Mouse (Mus musculus) erythroblast, embryonic 14.5 days (primary cell): ENCODE results near the gene Epdr1. TPM values are rescaled to one million over a fixed set of nuclear protein-coding genes. Genes with fewer than 3 reads are reported as not detected.

Source experiments
- H3K27me3 ChIP-seq: 2 replicates; pipeline ENCODE4 v1.6.1; 2012; ENCODE audit warnings: inconsistent platforms; ENCODE audit not compliant: control insufficient read depth
- H3K36me3 ChIP-seq: 2 replicates; pipeline ENCODE4 v1.6.1; 2012; ENCODE audit warnings: mild to moderate bottlenecking, inconsistent platforms; ENCODE audit not compliant: control insufficient read depth
- H3K4me1 ChIP-seq: 2 replicates; pipeline ENCODE4 v1.6.1; 2012; ENCODE audit warnings: inconsistent platforms; ENCODE audit not compliant: control insufficient read depth
- H3K4me3 ChIP-seq: replicated peaks from 2 replicates; pipeline ENCODE3; 2012; ENCODE audit warnings: moderate library complexity, mild to moderate bottlenecking, inconsistent platforms
- H3K9me3 ChIP-seq: 2 replicates; pipeline ENCODE4 v1.6.1; 2012; ENCODE audit warnings: low read length, inconsistent platforms, mixed read lengths; ENCODE audit not compliant: control insufficient read depth
- GATA1 ChIP-seq: IDR thresholded peaks from 2 replicates; pipeline ENCODE4 v1.6.1; 2012; ENCODE audit warnings: low read length, inconsistent platforms, mixed read lengths
- TAL1 ChIP-seq: IDR thresholded peaks from 3 replicates; pipeline ENCODE4 v1.6.1; 2012; ENCODE audit warnings: low read length, inconsistent platforms, mixed read lengths
- polyA plus RNA-seq: library from polyadenylated mRNA; stranded (reverse); fragments of >175 nt; gene quantifications from 2 replicates; pipeline ENCODE4 v1.2.3, GENCODE M21; 2012

The Epdr1 gene
- polyA plus RNA-seq, result 0.33 and 2.2 TPM in 2 replicates

DNA sequence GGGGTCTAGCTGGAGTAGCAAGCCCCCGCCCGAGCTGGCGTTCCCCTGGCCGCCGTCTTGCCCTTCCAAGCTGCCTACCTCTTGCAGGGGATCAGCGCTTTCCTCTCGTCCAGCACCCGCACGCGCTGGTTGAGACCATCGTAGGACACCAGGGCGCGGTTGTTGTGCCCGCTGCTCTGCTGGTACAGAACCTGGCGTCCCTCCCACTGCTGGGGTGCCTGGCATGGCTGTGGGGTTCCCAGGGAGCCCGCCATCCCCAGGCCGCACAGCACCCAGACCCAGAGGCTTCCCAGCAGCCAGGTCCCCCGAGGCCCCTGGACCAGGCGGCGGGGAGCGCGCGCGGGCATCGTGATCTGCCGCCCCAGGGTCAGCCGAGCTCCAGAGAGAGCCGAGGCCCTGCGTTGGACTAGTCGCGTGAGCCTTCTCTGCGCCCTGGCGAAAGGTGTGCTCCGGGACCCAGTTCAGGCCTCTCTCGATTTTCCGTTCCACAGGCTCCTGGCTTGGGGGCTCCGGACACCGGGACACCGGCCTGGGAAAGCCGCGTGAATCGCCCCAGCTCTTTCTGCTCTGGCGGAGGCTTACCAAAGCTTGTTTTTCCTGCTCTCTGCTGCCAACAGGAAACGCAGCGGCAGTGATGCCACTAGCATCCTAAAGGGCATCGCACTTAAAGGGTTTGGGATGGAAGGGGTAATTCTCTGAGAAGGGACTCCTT lies at the start of gene Epdr1:
TSS of gene Epdr1 (minus strand) at position 712 of the 712 bp plus-strand sequence.
- Histone ChIP-seq H3K4me1 (peaks cover 26% of the 10 kb centered on the region), H3K27me3 (peaks cover 47% of the 10 kb centered on the region), H3K4me3 (peak within 1 kb of the TSS; percentile 72), H3K9me3 (no peaks in the 10 kb centered on the region), H3K36me3 (peaks cover 2% of the 10 kb centered on the region; the same call in 1 of the 2 replicates)
- TF ChIP-seq TAL1 (no peak), GATA1 (no peak)

DNA sequence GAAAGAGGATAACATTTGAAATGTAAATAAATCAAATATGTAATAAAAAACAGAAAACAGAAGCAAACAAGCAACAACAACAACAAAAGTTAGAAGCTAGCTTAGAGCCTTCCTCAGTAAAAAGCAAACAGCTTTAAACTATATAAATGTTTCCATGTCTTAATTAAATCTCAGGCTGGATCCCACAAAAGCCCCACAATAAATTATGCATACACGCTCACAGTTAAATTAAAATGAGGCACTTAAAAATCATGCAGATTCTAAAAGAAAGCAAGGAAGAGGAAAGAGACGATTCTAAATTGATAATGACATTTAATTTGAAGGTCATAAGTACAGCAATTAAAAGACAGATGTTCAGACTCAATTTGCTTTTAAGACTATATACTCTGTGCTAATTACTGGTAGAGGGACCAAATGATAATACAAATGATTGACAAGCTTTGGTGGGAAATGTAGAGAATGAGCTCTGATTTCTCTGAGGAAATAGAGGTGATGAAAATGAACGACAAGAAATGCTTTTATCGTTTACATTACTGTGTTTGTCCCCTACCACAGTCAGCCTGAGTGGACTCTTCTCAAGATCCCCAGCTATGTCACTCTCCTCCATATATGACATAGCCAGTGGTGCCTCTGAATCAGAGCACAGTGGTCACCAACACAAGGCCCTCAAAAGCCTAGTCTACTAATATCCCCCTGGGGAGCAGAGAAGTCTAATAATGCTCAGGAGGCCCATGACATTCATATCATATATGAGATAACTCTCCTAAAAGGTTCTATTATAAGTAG lies 48.8 kb upstream of the Epdr1 start:
- no peaks in the 10 kb centered on the region for H3K36me3 ChIP-seq
- no peaks in the 10 kb centered on the region for H3K9me3 ChIP-seq
- no peak for TF ChIP-seq GATA1
- no peak for TF ChIP-seq TAL1

DNA sequence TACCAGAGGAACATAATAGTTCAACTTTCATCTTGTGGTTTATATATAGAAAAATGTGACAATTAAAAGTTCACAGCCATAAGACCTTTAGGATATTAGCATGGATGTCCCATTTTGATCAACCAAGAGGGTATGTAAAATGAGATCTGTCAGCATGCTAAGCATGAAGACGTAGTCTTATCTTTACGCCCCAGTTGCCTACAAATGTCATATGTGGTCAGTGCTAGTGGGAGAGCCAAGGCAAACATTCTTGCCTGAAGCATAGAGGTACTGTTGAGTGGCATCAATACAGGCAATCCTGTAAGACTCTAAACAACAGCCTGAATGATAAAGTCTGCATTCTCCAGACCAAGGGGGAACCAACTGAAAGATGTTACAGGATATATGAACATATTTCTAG lies 32.7 kb upstream of the Epdr1 start:
- H3K4me1 ChIP-seq, result peaks cover 49% of the 10 kb centered on the region
- no peaks in the 10 kb centered on the region for H3K27me3 ChIP-seq
- H3K9me3 ChIP-seq, result no peaks in the 10 kb centered on the region
- no peaks in the 10 kb centered on the region; the same call in 1 of the 2 replicates for H3K36me3 ChIP-seq
- H3K4me3 ChIP-seq, result no peak overlapping the region
- TF ChIP-seq GATA1, result no peak
- no peak for TF ChIP-seq TAL1

More for the DNA sequence above, 48.8 kb upstream of the Epdr1 start:
- Histone ChIP-seq H3K27me3 (no peaks in the 10 kb centered on the region), H3K4me1 (no peaks in the 10 kb centered on the region), H3K4me3 (no peak overlapping the region)

DNA sequence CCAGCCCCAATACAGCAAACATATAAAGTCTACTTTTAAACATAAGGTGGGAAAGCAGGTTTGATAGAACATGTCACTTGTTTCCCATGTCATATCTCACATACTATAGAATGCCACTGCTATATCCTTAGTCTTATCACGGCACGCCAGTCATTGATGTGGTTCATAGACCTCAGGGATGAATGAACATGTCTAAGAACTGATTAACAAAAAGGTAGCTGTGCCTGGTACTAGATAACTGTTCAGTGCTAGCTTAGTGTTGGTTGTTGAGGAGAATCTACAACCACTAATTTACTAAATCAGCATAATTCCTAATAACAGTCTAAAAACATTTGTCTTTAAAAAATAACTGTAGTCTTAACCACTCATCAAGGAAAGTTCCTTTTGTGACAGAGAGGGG lies 30.1 kb upstream of the Epdr1 start:
- TF ChIP-seq GATA1 (peak; percentile 84), TAL1 (peak; percentile 82)
- no peaks in the 10 kb centered on the region; the same call in 1 of the 2 replicates for H3K36me3 ChIP-seq
- peak overlapping the region; percentile 10 for H3K4me3 ChIP-seq
- H3K4me1 ChIP-seq, result peaks cover 49% of the 10 kb centered on the region
- H3K9me3 ChIP-seq, result no peaks in the 10 kb centered on the region
- H3K27me3 ChIP-seq, result no peaks in the 10 kb centered on the region

DNA sequence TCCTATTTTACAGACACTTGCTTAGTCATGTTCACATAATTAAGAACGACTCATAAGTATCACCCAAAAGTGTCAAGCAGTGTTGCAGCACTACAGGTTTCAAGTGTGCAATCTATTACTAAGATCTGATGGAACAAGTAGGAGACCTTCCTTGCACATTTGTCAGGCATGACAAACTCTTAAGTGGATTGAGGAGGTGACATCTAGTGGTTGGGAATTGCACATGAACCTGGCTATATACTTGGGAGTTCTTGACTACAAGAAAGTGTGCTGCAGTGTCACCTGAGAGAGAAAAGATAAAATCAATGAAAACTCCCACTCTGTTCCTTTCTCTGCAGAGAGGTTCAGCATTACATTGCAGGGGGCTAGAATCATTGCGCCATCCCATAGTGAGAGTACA lies 24.5 kb upstream of the Epdr1 start:
- no peak for TF ChIP-seq GATA1
- TF ChIP-seq TAL1, result no peak
- Histone ChIP-seq H3K4me1 (peaks cover 13% of the 10 kb centered on the region), H3K9me3 (no peaks in the 10 kb centered on the region), H3K4me3 (no peak overlapping the region), H3K27me3 (0 out of 2 replicates have a peak, but pooled peaks cover 5% of the 10 kb centered on the region), H3K36me3 (no peaks in the 10 kb centered on the region)

DNA sequence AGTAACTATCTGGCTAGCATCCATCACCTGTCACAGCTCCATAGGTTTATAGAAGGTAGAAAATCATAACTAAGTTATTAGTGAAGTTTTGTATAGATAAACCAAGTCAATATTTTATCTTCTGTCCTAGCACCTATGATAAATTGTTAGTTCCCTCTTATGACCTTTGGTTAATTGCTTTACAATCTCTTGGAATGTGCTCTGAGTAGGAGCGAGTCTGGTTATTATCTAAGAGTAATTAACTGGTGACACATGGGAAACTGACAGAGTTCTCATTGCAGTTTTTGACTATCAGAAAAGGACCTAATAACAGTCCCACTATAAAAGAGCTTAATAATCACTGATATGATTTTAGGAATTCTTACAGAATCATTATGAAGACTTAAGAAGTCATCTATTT lies 23.8 kb upstream of the Epdr1 start:
- H3K9me3 ChIP-seq, result no peaks in the 10 kb centered on the region
- no peaks in the 10 kb centered on the region for H3K36me3 ChIP-seq
- peaks cover 6% of the 10 kb centered on the region for H3K4me1 ChIP-seq

DNA sequence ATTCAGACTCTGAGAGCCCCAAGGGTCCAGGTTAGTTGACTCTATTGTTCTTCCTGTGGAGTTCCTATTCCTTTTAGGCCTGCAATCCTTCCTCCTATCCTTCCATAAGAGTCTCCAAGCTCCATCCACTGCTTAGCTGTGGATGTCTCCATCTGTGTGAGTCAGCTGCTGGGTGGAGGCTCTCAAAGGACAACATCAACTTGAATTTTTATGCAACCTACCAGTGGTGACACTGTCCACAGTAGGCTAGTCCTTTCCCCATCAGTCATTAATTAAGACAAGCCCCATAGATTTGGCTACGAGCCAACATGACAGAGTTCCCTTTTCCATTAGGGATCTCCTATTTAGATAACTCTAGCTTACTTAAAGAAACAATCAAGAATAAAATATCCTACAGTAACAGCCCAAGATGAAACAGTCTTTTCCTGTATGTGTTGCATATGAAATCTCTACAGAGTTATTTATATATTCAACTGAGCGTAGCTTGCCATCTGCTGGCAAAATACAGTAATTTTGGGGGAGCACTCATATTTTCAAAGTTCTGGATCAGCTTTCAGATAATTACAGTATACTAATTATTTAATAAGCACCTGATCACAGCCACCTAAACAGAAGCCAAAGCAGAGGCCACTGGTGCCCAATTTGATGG lies 20.6 kb upstream of the Epdr1 start:
- H3K4me1 ChIP-seq, result no peaks in the 10 kb centered on the region
- 0 out of 2 replicates have a peak, but pooled peaks cover 5% of the 10 kb centered on the region for H3K27me3 ChIP-seq
- no peaks in the 10 kb centered on the region for H3K36me3 ChIP-seq
- H3K4me3 ChIP-seq, result no peak overlapping the region
- no peaks in the 10 kb centered on the region for H3K9me3 ChIP-seq
- TF ChIP-seq GATA1 (no peak), TAL1 (no peak)

More for the DNA sequence above, 23.8 kb upstream of the Epdr1 start:
- TF ChIP-seq GATA1 (no peak), TAL1 (no peak)
- Histone ChIP-seq H3K27me3 (0 out of 2 replicates have a peak, but pooled peaks cover 5% of the 10 kb centered on the region), H3K4me3 (no peak overlapping the region)

DNA sequence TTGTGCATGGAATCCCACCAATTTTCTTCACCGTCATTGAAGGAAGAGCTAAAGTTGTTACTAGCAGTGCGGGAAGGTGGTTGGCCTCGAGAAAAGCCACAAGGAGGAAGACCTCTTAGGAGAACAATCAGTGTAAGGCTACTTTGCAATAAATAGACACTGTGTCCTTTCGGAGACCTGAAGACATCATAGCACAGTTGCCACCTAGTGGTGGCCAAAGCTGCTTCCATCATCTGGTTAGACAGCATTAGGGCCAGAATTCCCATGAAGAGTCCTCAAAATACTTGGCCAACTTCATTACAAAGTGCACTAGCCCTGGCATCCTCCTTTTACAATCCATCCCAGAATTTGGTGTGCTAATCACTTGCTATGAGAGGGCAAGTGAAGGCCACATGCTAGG lies 16.4 kb upstream of the Epdr1 start:
- Histone ChIP-seq H3K27me3 (no peaks in the 10 kb centered on the region), H3K36me3 (no peaks in the 10 kb centered on the region), H3K9me3 (no peaks in the 10 kb centered on the region), H3K4me1 (peaks cover 2% of the 10 kb centered on the region), H3K4me3 (no peak overlapping the region)
- no peak for TF ChIP-seq GATA1
- TF ChIP-seq TAL1, result no peak
